Mouse (Mus musculus): Measurements from ENCODE around the gene Cabp4.

Cabp4 gene

GRCm38 (mm10) chr19:4100718-4101261, 43.0 kb downstream of the Cabp4 start:
- no peak for DNase-seq (ENCODE audit: low spot score)

- peak; percentile 83 for DNase-seq (ENCODE audit: low spot score)
Measured at GRCm38 (mm10) chr19:4099837-4100717, 43.8 kb downstream of the Cabp4 start, which contains the start of gene Pitpnm1. Gene Pitpnm1 (plus strand): TSS chr19:4099998.

GRCm38 (mm10) chr19:4099056-4099455, 44.8 kb downstream of the Cabp4 start:
- DNase-seq (ENCODE audit: low spot score) = peak; percentile 95

- DNase-seq (ENCODE audit: low spot score) = no peak
Measured at GRCm38 (mm10) chr19:4098426-4098825, 45.4 kb downstream of the Cabp4 start.

- DNase-seq (ENCODE audit: low spot score) = peak; percentile 91
Measured at GRCm38 (mm10) chr19:4097441-4097825, 46.4 kb downstream of the Cabp4 start.

- DNase-seq (ENCODE audit: low spot score) = peak; percentile 100
Measured at GRCm38 (mm10) chr19:4096642-4097440, 47.0 kb downstream of the Cabp4 start, which contains the start of gene Cdk2ap2. Gene Cdk2ap2 (plus strand): TSS chr19:4097182.

GRCm38 (mm10) chr19:4095802-4096201, 48.0 kb downstream of the Cabp4 start:
- DNase-seq (ENCODE audit: low spot score) = no peak

- no peak for DNase-seq (ENCODE audit: low spot score)
Measured at GRCm38 (mm10) chr19:4094774-4095303, 49.0 kb downstream of the Cabp4 start.

- no peak for DNase-seq (ENCODE audit: low spot score)
Measured at GRCm38 (mm10) chr19:4094348-4094747, 49.5 kb downstream of the Cabp4 start.

GRCm38 (mm10) chr19:4093772-4094171, 50.1 kb downstream of the Cabp4 start:
- peak; percentile 18 for DNase-seq (ENCODE audit: low spot score)

- no peak for DNase-seq (ENCODE audit: low spot score)
Measured at GRCm38 (mm10) chr19:4092750-4093149, 51.1 kb downstream of the Cabp4 start.

- no peak for DNase-seq (ENCODE audit: low spot score)
Measured at GRCm38 (mm10) chr19:4091383-4091782, 52.5 kb downstream of the Cabp4 start.

- DNase-seq (ENCODE audit: low spot score) = no peak
Measured at GRCm38 (mm10) chr19:4090446-4090845, 53.4 kb downstream of the Cabp4 start.

GRCm38 (mm10) chr19:4089128-4089527, 54.7 kb downstream of the Cabp4 start:
- no peak for DNase-seq (ENCODE audit: low spot score)

GRCm38 (mm10) chr19:4088146-4088545, 55.7 kb downstream of the Cabp4 start:
- DNase-seq (ENCODE audit: low spot score) = no peak

- no peak for DNase-seq (ENCODE audit: low spot score)
Measured at GRCm38 (mm10) chr19:4087090-4087489, 56.7 kb downstream of the Cabp4 start.

GRCm38 (mm10) chr19:4086156-4086555, 57.7 kb downstream of the Cabp4 start:
- no peak for DNase-seq (ENCODE audit: low spot score)

Data from lung, postnatal 25 days (tissue).